Mouse (Mus musculus) layer of hippocampus, adult 9-10 months (tissue): ENCODE measurements around the gene Vmn1r85.
A peak's percentile ranks its signal among the peaks of the same experiment; 100 is the strongest.

Source experiments
- DNase-seq: peaks from one replicate; pipeline ENCODE4 v3.0.0; 2022; ENCODE audit warnings: low spot score

Vmn1r85 gene

GRCm38 (mm10) chr7:13037901-13038555 is 56.9 kb downstream of the Vmn1r85 start, which contains the start of gene Ube2m:
Ube2m (minus strand) TSS chr7:13038275.
- peak; percentile 99 for DNase-seq

- DNase-seq, result no peak
These were observed 57.6 kb downstream of the Vmn1r85 start for GRCm38 (mm10) chr7:13037366-13037765.

GRCm38 (mm10) chr7:13036806-13037205 is 58.2 kb downstream of the Vmn1r85 start:
- DNase-seq, result no peak

- DNase-seq, result no peak
These were observed 59.6 kb downstream of the Vmn1r85 start for GRCm38 (mm10) chr7:13035211-13035855.

- DNase-seq, result peak; percentile 92
These were observed 60.6 kb downstream of the Vmn1r85 start, which contains the start of gene Chmp2a for GRCm38 (mm10) chr7:13034148-13034977. Chmp2a (minus strand) TSS chr7:13034807.

- DNase-seq, result no peak
These were observed 61.4 kb downstream of the Vmn1r85 start for GRCm38 (mm10) chr7:13033451-13034147.
